Mouse (Mus musculus): ENCODE data around the gene Nck1. TPM values are rescaled to one million over a fixed set of nuclear protein-coding genes. Genes with fewer than 3 reads are reported as not detected.

Gene Nck1
- polyA plus RNA-seq, 1 experiment from 2014 or later: 62.0 TPM

GRCm38 (mm10) chr9:100571511-100571910, 25.6 kb upstream of the Nck1 start:
- no peaks in the 10 kb centered on the region for H3K27me3 ChIP-seq (ENCODE audit: control insufficient read depth, insufficient read depth, low read depth, low read length)
- H3K9ac ChIP-seq (ENCODE audit: low read depth, low read length): no peak overlapping the region
- H3K4me2 ChIP-seq (ENCODE audit: low read length): peak overlapping the region; percentile 86
- no peak overlapping the region; the same call in 1 of the 2 replicates for H3K27ac ChIP-seq (ENCODE audit: low read length)
- ATAC-seq: no peak
- H3K4me3 ChIP-seq (ENCODE audit: low read depth, low read length): peak overlapping the region; percentile 77
- no peaks in the 10 kb centered on the region for H3K9me3 ChIP-seq (replicated peaks; ENCODE audit: control insufficient read depth, low read length, poor library complexity, severe bottlenecking)
- H3K36me3 ChIP-seq (ENCODE audit: control insufficient read depth, insufficient read depth, low read length): no peaks in the 10 kb centered on the region
- H3K4me1 ChIP-seq (ENCODE audit: control insufficient read depth, insufficient read depth, low read length): peaks cover 6% of the 10 kb centered on the region
- whole genome bisulfite sequencing: 73% methylated on average over 1 of the region's 1 CpGs

DNA sequence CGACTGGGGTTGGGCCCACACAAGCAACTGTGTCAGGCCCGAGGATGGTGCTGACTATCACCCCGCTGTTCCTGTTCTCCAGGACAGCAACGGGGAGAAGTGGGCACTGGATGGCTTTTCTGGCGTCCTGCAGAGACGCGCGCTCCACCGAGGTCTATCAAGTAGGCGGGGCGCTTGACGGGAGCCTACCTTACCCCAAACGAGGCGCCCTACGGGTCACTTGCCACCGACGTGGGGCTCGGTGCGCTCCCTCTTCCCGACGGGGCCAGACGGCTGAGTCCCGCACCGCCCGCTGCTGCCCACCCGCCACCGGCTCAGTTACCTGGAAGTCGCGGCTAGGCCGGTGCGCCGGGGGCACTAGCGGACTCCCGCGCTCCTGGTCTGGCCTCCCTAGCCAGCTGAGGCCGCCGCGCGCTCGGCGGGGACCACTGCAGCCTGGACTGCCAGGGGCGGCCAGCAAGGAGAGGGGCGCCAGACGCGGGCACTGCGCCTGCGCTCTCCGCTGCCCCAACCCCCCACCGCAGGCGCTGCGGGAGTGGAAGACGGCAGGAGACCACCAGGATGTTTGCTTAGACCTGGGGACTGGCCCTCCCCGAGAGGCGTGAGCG, 24.8 kb upstream of the Nck1 start, which contains the start of gene Slc35g2:
TSS of gene Slc35g2 (minus strand) at position 465 of the 608 bp plus-strand sequence.
- Histone ChIP-seq H3K36me3 (ENCODE audit: control insufficient read depth, insufficient read depth, low read length) (no peaks in the 10 kb centered on the region), H3K9ac (ENCODE audit: low read depth, low read length) (peak within 1 kb of the TSS; percentile 84), H3K4me2 (ENCODE audit: low read length) (peak within 1 kb of the TSS; percentile 86), H3K27me3 (ENCODE audit: control insufficient read depth, insufficient read depth, low read depth, low read length) (no peaks in the 10 kb centered on the region), H3K4me3 (ENCODE audit: low read depth, low read length) (peak within 1 kb of the TSS; percentile 77), H3K27ac (ENCODE audit: low read length) (peak within 1 kb of the TSS; percentile 80), H3K4me1 (ENCODE audit: control insufficient read depth, insufficient read depth, low read length) (peaks cover 6% of the 10 kb centered on the region), H3K9me3 (replicated peaks; ENCODE audit: control insufficient read depth, low read length, poor library complexity, severe bottlenecking) (no peaks in the 10 kb centered on the region)
- ATAC-seq: peak; percentile 94
- under 1% methylated on average over 50 of the region's 55 CpGs for WGBS

DNA sequence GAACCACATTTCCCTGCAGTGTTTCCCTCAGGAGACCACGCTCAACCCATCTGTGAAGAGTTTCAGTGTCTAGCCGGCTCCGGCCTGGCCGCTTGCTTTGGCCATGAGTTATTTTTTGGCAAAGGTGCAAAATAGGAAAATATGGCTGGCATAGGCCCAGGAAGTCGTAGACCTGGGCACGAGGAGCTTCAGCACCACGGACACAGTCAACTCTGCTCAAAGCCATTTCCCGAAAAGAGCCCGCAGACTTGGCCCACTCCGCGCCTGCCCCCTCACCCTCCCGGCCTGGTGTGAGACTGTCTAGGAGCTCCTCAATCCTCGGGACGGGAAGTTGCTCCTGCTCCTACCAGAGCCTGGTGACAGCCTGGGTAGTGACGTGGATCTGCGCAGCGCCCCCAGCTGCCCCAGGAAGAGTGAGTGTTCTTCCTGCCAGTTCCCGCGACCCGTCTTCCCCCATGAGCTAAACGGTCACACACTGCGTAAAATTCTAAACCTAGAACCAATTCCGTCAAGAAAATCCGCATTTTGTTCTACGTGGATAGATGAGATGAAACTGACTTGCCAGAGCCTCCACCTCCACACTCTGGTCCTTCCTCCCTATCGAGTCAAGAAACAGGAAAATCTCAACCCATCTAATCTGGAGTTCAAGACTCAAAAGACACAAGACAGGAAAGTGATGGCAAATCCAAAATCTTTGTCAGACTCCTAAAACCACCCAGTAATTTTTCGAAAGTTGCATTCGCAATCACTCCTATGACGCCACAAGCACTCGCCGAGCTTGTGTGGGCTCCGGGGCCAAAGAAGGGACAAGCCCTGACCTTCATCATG, 24.1 kb upstream of the Nck1 start:
- Histone ChIP-seq H3K4me1 (ENCODE audit: control insufficient read depth, insufficient read depth, low read length) (peaks cover 6% of the 10 kb centered on the region), H3K4me3 (ENCODE audit: low read depth, low read length) (peak overlapping the region; percentile 77), H3K9ac (ENCODE audit: low read depth, low read length) (peak overlapping the region; percentile 84), H3K27me3 (ENCODE audit: control insufficient read depth, insufficient read depth, low read depth, low read length) (no peaks in the 10 kb centered on the region), H3K36me3 (ENCODE audit: control insufficient read depth, insufficient read depth, low read length) (no peaks in the 10 kb centered on the region), H3K27ac (ENCODE audit: low read length) (peak overlapping the region; percentile 80), H3K4me2 (ENCODE audit: low read length) (peak overlapping the region; percentile 86), H3K9me3 (replicated peaks; ENCODE audit: control insufficient read depth, low read length, poor library complexity, severe bottlenecking) (no peaks in the 10 kb centered on the region)
- 12% methylated on average over 32 of the region's 32 CpGs for WGBS
- 0 out of 2 replicates have a peak, but pooled peaks have one; percentile 47 for ATAC-seq

- no peaks in the 10 kb centered on the region for H3K4me1 ChIP-seq (ENCODE audit: control insufficient read depth, insufficient read depth, low read length)
- H3K4me2 ChIP-seq (ENCODE audit: low read length): no peak overlapping the region
- no peak overlapping the region for H3K4me3 ChIP-seq (ENCODE audit: low read depth, low read length)
- H3K9me3 ChIP-seq (replicated peaks; ENCODE audit: control insufficient read depth, low read length, poor library complexity, severe bottlenecking): no peaks in the 10 kb centered on the region
- 82% methylated on average over 10 of the region's 10 CpGs for WGBS
- H3K9ac ChIP-seq (ENCODE audit: low read depth, low read length): no peak overlapping the region
- no peaks in the 10 kb centered on the region for H3K36me3 ChIP-seq (ENCODE audit: control insufficient read depth, insufficient read depth, low read length)
- no peaks in the 10 kb centered on the region for H3K27me3 ChIP-seq (ENCODE audit: control insufficient read depth, insufficient read depth, low read depth, low read length)
- ATAC-seq: no peak
- H3K27ac ChIP-seq (ENCODE audit: low read length): no peak overlapping the region
These were observed 14.4 kb upstream of the Nck1 start for GRCm38 (mm10) chr9:100560251-100560890.

- no peak for ATAC-seq
- H3K4me2 ChIP-seq (ENCODE audit: low read length): no peak overlapping the region
- H3K36me3 ChIP-seq (ENCODE audit: control insufficient read depth, insufficient read depth, low read length): no peaks in the 10 kb centered on the region
- no peaks in the 10 kb centered on the region for H3K27me3 ChIP-seq (ENCODE audit: control insufficient read depth, insufficient read depth, low read depth, low read length)
- no peak overlapping the region for H3K9ac ChIP-seq (ENCODE audit: low read depth, low read length)
- H3K9me3 ChIP-seq (replicated peaks; ENCODE audit: control insufficient read depth, low read length, poor library complexity, severe bottlenecking): no peaks in the 10 kb centered on the region
- no peaks in the 10 kb centered on the region for H3K4me1 ChIP-seq (ENCODE audit: control insufficient read depth, insufficient read depth, low read length)
- no peak overlapping the region for H3K27ac ChIP-seq (ENCODE audit: low read length)
- no peak overlapping the region for H3K4me3 ChIP-seq (ENCODE audit: low read depth, low read length)
These were observed 13.1 kb upstream of the Nck1 start for GRCm38 (mm10) chr9:100558991-100559390.

DNA sequence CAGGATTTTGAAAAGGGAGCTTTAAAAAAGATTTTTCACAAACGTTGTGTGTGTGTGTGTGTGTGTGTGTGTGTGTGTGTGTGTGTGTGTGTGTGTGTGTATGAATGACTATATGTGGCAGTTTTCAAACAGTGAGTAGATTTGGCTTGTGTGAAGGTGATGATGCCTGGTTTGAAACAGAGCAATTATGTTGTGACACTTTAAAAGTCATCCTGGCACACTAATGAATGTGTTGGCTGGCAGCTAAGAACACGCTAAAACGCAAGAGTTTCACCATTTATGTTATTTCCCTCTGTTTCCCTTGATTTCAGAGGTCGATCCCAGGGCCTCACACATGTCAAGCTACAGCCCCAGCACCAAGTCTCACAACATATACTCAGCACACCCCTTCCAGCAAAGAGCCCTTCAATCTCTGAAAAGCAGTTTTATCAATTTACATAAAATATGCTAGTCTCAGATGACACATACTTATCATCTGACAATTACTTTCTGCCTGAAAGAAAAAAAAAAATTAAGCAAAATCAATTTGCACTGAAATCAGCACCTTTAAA, 12.2 kb upstream of the Nck1 start:
- Histone ChIP-seq H3K27ac (ENCODE audit: low read length) (no peak overlapping the region), H3K27me3 (ENCODE audit: control insufficient read depth, insufficient read depth, low read depth, low read length) (no peaks in the 10 kb centered on the region), H3K4me3 (ENCODE audit: low read depth, low read length) (no peak overlapping the region), H3K4me2 (ENCODE audit: low read length) (no peak overlapping the region), H3K36me3 (ENCODE audit: control insufficient read depth, insufficient read depth, low read length) (no peaks in the 10 kb centered on the region), H3K9ac (ENCODE audit: low read depth, low read length) (no peak overlapping the region), H3K9me3 (replicated peaks; ENCODE audit: control insufficient read depth, low read length, poor library complexity, severe bottlenecking) (no peaks in the 10 kb centered on the region), H3K4me1 (ENCODE audit: control insufficient read depth, insufficient read depth, low read length) (no peaks in the 10 kb centered on the region)
- ATAC-seq: no peak
- 76% methylated on average over 4 of the region's 4 CpGs for WGBS

GRCm38 (mm10) chr9:100555686-100556085, 9.8 kb upstream of the Nck1 start:
- Histone ChIP-seq H3K4me2 (ENCODE audit: low read length) (no peak overlapping the region), H3K4me1 (ENCODE audit: control insufficient read depth, insufficient read depth, low read length) (no peaks in the 10 kb centered on the region), H3K27me3 (ENCODE audit: control insufficient read depth, insufficient read depth, low read depth, low read length) (no peaks in the 10 kb centered on the region), H3K9ac (ENCODE audit: low read depth, low read length) (no peak overlapping the region), H3K9me3 (replicated peaks; ENCODE audit: control insufficient read depth, low read length, poor library complexity, severe bottlenecking) (no peaks in the 10 kb centered on the region; the same call in 1 of the 2 replicates), H3K27ac (ENCODE audit: low read length) (no peak overlapping the region), H3K36me3 (ENCODE audit: control insufficient read depth, insufficient read depth, low read length) (peaks cover 11% of the 10 kb centered on the region), H3K4me3 (ENCODE audit: low read depth, low read length) (no peak overlapping the region)
- ATAC-seq: no peak
- 78% methylated on average over 5 of the region's 5 CpGs for WGBS

DNA sequence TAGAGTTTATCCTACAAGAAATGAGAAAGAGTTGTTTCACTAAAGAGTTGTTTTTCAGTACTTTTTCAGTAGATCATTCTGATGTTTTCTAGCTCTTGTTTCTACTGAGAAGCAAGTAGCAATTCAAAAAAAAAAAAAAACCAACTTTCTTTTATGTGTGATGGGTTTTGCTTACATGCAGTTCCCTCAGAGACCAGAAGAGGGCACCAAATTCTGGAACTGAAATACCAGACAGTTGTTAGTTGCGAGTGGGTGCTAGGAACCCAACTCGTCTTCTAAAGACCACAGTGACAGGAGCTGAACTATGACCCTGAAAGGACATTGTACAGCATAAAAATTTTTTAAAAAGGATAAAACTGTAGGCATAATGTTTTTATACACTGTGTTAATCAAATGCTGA, 2.4 kb upstream of the Nck1 start:
- Histone ChIP-seq H3K36me3 (ENCODE audit: control insufficient read depth, insufficient read depth, low read length) (peaks cover 23% of the 10 kb centered on the region), H3K9ac (ENCODE audit: low read depth, low read length) (no peak overlapping the region), H3K4me2 (ENCODE audit: low read length) (no peak overlapping the region), H3K9me3 (replicated peaks; ENCODE audit: control insufficient read depth, low read length, poor library complexity, severe bottlenecking) (peaks cover 8% of the 10 kb centered on the region; the same call in 1 of the 2 replicates), H3K4me1 (ENCODE audit: control insufficient read depth, insufficient read depth, low read length) (peaks cover 22% of the 10 kb centered on the region), H3K4me3 (ENCODE audit: low read depth, low read length) (no peak overlapping the region), H3K27ac (ENCODE audit: low read length) (no peak overlapping the region), H3K27me3 (ENCODE audit: control insufficient read depth, insufficient read depth, low read depth, low read length) (no peaks in the 10 kb centered on the region)
- ATAC-seq: no peak
- WGBS: 87% methylated on average over 2 of the region's 2 CpGs
